Mouse (Mus musculus): Measurements from ENCODE around the gene Tns4.
A peak's percentile ranks its signal among the peaks of the same experiment; 100 is the strongest.

Gene Tns4

DNA sequence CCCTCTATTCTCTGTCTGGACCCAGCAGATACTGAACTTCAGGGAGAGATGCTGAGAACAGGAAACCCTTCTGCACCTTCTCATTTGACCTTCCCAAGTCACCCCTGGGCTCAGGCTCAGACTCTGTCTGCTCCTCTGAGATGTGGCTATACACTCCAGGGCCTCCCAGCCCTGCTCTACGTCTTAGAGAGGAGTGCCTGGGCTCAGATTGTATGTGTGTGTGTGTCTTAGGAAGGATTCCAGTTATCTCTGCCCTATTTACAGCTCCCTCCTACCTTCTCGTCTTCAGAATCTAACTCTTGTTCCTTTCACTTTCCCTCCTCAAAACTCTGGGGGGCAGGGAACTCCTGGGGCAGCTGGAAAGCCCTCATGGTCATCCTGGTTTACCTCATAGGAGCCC, 620 bp downstream of the Tns4 start:
- no peak for DNase-seq

- DNase-seq: no peak
Observed at GRCm38 (mm10) chr11:99084366-99084765, 4.7 kb downstream of the Tns4 start.

DNA sequence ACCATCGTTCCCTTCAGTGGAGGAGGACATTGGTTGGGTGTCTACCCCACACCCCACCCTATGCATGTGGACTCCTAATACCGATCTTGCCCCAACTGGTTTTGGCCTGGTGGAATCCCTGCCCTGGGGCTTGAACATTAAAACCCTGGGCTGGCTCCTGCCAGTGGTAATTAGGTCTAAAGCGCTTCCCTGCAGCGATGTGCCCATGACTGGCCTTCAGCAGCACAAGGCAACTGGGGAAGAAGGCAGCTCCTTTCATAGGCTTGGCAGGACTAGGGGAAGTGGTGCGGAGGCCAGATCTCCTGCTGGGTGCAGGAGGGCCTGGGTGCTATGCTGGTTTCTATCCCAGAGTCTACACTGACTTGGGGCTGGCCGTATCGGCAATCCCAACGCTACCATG, 5.6 kb downstream of the Tns4 start:
- no peak for DNase-seq

GRCm38 (mm10) chr11:99082098-99082497, 7.0 kb downstream of the Tns4 start:
- no peak for DNase-seq

GRCm38 (mm10) chr11:99081566-99081965, 7.5 kb downstream of the Tns4 start:
- no peak for DNase-seq

DNA sequence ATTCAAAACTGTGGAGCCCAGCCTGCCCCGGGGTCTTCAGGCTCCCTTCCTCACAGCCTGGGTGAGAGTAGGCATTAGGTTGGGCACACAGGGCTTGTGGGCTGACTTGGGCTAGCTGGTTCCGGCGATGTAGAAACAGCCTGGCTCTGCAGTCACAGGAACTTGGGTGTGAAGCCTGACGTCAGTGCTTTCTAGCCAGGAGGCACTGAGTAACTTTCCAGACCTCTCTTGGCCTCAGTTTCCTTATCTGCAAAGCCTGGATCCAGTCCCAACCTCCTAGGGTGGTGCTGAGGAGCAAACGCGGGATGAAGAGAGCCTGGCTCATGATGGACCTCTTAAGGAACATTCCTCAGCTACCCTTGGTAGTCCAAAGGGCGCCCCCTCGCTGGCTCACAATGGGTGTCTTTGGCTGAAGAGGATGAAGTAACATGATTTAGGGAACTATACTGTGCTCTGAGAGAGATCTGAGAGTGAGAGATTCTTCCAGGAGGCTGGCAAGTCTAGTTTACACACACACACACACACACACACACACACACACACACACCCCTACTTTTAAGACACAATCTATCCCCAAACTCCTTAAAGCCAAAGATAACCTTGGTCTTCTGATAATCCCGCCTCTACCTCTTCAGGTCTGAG, 8.1 kb downstream of the Tns4 start:
- no peak for DNase-seq

- DNase-seq: no peak
Observed at GRCm38 (mm10) chr11:99077869-99078268, 11.2 kb downstream of the Tns4 start.

DNA sequence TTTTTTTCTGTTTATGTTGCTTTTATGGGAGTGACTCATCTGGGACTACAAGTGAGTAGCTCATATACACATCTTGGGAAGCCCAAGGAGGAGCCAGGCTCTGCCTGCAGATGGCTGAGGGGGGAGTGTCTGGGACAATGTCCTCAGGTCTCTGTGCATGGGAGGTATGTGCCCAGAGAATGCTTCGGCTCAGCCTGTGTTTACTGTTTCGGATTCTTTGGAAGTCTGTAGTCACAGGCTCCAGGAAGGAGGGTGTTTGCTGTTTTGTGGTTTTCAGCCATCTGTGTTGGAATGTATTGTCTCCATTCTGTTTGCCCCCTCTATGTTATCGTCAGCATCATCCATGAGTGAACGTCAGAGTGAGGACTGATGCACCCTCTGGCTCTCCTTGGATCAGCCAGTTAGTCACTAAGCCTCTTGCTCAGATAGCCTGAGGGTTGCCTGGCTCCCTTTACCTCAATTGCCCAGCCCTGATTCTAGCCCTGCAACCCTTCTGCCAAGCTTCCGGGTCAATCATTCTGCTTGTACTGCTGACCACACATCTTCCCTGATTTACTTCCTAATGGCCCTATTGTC, 12.3 kb downstream of the Tns4 start:
- DNase-seq: no peak

DNA sequence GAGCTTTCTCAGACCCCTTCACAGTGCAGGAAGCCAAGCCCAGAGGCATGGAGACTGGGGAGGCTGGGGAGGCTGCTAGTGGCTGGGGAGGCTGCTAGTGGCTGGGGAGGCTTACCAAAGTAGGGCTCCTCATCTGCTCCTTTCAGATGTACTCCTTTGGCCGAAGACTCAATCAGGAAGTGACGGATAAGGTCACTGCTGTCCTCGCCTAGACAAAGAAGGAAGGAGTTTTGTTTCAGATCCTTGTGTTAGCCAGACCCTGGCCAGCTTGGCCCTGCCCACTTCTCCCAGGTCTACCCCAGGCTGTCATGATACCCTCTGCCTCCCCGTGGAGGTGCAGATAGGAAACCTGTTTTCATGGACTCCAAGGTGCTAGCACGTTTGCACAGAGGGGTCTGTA, 15.3 kb downstream of the Tns4 start:
- DNase-seq: no peak

DNA sequence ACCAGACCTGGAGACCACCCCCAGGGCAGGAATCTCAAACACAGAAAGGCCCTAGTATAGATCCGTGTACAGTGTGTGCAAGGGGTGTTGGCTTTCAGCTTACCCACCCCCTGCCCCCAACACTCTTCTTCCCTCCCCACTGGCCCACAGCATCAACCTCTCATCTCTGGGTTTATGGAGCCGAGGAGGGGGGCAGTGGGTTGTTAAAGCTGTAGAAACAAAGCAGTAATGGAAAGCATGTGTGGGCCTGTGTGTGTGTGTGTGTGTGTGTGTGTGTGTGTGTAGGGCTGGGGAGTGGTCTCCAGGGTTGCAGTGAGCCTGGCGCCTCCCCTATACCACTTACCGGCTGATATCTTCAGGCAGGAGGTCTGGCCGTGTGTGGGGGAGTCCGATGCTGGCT, 17.2 kb downstream of the Tns4 start:
- DNase-seq: no peak

- DNase-seq: no peak
Observed at GRCm38 (mm10) chr11:99068455-99068854, 20.7 kb downstream of the Tns4 start.

GRCm38 (mm10) chr11:99067591-99067990, 21.5 kb downstream of the Tns4 start:
- DNase-seq: no peak

DNA sequence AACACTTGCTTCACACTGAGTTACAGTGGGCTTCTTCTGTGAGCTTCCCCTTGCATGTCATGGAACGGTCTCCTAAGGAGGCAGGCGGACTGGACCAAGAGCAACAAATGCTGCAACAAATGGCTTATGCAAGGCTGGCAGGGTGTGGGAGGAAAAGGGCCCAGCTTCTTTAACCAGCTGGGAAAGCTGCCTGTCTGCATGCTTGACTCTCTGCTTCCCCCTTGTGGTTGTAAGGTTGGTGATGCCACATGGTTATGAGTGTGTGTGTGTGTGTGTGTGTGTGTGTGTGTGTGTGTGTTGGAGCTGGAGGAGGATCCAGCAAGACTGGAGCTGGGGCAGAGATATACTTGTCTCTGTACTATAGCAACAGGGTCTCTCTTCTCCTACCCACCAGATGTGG, 23.1 kb downstream of the Tns4 start:
- DNase-seq: peak; percentile 14 to 44

DNA sequence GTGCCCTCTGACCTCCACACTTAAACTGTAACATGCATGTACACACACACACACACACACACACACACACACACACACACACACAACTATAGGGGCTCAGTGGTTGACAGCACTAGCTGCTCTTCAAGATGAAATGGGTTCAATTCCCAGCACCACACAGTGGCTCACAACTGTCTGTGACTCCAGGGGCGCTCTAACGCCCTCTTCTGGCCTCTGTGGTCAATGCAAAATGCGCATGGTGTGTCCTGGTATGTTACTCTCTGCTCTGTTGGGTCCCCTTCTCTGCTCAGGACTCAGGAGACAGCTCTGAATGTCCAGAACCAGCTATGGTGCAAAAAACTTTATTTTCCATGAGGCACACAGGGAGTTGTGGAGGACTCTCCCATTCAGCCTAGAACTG, 23.8 kb downstream of the Tns4 start:
- no peak for DNase-seq

- no peak for DNase-seq
Observed at GRCm38 (mm10) chr11:99063406-99064131, 25.5 kb downstream of the Tns4 start.

DNA sequence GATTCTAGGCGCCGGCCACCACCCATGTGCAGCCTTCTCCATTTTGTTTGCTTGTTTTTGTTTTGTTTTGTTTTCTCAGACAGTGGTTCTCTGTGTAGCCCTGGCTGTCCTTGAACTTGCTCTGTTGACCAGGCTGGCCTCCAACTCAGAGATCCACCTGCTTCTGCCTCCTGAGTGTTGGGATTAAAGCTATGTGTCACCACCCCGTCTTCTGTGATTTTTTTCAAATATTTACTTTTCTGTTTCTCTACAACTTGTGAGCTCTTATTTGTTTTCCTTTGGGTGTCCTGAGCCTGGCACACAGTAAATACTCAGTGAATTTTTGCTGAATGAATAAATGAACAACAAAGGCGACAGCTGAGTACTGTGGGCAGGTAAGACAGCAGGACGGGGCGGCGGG, 26.4 kb downstream of the Tns4 start:
- no peak for DNase-seq

GRCm38 (mm10) chr11:99060435-99060834, 28.7 kb downstream of the Tns4 start:
- no peak for DNase-seq

DNA sequence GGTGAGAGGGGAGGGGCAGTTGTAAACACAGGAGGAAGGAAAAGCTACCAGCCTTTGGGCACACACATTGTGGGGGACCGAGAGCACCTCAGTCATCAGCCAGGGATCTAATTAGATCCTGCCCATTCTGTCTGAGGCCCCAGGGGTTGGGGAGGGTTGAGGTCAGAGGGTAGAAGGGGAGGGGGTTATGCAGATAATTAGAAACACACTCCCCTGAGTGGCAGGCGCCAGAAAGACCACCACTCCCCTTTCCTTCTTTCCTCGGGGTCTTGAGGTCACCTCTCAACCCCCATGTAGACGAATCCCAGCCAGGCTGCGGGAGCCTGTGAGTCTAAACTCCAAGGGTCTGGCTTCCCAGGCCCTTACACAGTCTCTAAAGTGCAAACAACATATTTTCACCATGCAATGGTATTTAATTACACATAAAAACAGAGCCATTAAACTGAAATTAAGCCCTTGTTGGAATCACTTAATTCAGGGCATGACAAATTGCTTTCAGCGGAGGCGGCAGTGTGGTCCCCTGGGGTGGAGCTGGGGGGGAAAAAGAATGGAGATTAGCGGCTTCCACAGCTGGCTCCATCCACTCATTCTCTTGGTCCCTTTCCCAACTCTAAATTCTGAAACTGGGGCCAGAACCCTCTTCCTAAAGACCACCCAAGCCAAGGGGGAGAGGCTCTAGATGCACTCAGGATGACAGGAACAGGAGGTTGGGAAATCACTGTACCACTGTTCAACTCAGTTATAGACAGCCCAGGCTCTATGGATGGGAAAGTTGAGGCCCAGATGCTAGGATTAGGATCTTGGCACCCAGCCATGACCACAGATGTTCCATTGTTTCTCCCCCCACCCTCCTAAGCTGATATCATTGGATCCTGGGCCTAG, 33.3 kb downstream of the Tns4 start:
- no peak for DNase-seq

DNA sequence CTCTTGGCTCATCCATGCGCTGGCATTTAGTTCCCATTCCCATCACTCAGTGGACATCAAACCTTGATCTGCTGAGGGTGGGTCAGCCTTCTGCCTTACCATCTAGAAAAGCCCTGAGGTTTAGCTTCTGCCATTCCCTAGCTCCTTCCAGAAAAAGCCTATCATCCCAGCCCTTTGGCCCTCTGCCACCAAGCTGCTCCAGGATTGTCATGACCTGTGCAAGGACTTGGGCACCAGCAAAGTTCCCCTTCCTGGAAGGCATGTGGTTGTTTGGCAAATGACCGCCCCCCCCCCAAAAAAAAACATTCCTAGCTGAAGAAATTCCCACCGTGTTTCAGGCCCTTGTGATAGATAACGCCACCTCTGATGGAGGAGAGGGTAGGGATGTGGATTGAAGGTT, 34.0 kb downstream of the Tns4 start:
- no peak for DNase-seq

DNA sequence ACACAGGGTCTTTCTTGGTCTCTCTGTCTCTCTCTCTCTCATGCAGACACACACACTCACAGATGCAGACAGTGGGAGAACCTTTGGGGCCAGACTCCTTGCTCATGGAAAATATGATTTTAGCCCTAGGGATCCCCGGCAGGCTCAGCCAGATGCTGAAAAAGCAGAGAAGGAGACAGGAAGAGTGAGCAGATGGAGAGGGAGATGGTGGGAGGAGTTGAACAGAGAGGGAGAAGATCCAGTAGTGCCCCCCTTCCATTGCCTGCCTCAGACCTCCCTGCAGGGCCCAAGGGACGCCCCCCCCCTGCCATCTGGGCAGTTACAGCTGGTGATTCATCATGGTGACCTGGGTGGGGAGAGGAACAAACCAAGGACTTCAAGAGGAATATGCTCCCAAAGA, 41.5 kb downstream of the Tns4 start:
- DNase-seq: no peak

DNA sequence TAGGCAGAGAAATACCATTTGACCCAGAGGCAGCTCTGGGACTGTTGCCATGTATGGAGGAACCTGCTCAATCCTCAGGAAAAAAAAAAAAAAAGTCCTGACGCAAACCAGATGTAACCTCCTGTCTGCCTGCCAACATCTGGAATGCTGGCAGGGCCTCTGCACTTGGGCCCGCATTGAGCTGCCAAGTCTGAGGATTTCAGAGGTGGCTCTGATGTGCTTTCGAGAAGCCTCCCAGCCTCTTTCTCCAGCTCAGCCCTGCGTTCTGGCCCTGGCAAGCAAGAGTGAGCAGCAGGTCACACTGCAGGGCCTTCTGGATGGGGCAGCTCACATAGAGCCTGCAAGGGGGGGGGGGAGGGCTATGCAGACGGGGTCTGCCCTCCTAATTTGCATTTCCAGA, 42.0 kb downstream of the Tns4 start:
- DNase-seq: no peak

DNA sequence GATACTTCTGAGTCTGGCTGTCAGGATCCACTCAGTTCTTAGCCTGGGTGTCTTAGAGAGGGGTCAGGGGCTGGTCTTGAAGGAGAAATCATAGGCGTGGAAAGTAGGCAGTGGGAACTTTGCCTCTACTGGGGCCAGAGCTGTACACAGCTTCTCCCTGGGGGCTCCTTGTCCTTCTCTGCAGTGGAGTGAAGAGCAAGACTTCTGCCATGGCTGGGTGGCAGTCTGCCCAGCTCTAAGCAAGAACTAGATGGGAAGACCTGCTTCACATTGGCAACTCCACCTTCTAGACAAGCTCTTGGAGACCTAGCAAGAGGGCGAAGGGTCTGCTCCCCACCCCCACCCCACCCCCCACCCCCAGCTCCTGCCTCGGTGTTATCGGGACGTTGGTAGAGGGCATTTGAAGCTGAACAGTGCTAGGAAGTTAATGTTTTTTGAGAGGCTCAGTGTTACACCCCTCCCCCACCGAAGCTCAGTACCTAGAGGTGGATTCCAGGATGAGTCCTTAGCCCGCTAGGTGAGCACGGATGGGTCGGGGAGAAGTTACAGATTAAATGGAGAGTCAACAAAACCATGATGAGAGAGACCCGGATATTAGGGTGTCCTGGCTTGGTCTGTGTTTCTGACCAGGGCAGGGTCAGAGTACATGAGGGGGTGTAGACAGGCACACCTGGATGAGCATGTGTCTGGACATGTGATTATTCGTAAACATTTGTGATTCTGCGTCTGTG, 43.8 kb downstream of the Tns4 start:
- DNase-seq: no peak

DNA sequence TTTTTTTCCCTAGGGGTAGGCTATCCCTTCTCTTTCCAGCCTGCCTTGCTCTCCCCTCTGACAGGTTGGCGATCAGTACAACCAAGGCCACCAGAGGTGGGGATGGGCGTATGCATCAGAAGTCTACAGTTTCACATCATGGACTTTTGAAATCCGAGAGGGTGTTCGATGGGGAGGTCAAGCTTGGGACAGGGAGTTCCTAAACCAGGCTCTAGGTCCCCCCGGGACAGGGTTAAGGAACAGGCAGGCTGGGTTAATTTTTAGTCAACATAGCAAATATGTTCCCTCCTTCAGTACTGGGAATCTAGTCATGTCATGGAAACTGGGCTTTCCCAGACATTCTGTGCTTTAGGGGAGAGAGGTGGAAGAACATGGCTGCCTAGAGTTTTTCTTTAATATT, 44.8 kb downstream of the Tns4 start:
- no peak for DNase-seq

All from thymus, adult 18-20 months (tissue).